Mouse (Mus musculus): Measurements from ENCODE around the gene Pdzrn4.

GRCm38 (mm10) chr15:92555012-92555574, 158.4 kb downstream of the Pdzrn4 start:
- TF ChIP-seq CTCF (IDR thresholded peaks at IDR 0.05; ENCODE audit: insufficient read depth, low read length) (no peak), POLR2A (IDR thresholded peaks at IDR 0.05; ENCODE audit: borderline replicate concordance, extremely low read depth, low read depth, low read length) (no peak)
